ENCODE assay signal across 8 mouse cellular contexts in genomic region chr7:45339410-45340065, GRCm38 (mm10). TPM values are rescaled to one million over a fixed set of nuclear protein-coding genes. Genes with fewer than 3 reads are reported as not detected.
DNase-seq lines count a peak whose midpoint lies in the region; ATAC-seq and TF ChIP-seq lines count a peak whose summit lies in the region.

No protein-coding gene starts in this region.

- intact Hi-C loops in gastrocnemius, adult 2 months (cut with DNase I), result loop anchor here (2.0 kb wide), 2 partner anchors 31 to 39 kb away; no protein-coding TSS in a partner anchor

- H3K4me2 ChIP-seq in limb, embryonic 13.5 days (replicated peaks), result peak overlapping the region; percentile 96
- peak overlapping the region; percentile 86 for H3K4me2 ChIP-seq in midbrain, embryonic 12.5 days (replicated peaks)

- peak; percentile 72 for ATAC-seq in limb, embryonic 13.5 days (ENCODE audit: low FRiP score, low read depth)
- ATAC-seq in midbrain, embryonic 12.5 days (ENCODE audit: low FRiP score, low read depth), result peak; percentile 89

- peak; percentile 27; the same call in 1 of the 2 replicates for TF ChIP-seq CTCF in gastrocnemius, adult 2 months (IDR thresholded peaks at IDR 0.05)

- DNase-seq in gastrocnemius, adult 2 months, result peak; percentile 68
- no peak for DNase-seq in gastrocnemius, adult 18-20 months (ENCODE audit: low spot score)
- peak; percentile 56 for DNase-seq in c-Kit-positive CD71-positive TER-119-negative erythroid progenitor cells, embryonic 14.5 days (ENCODE audit: low read depth)
- DNase-seq in forebrain, embryonic 10.5 days (ENCODE audit: extremely low spot score, low spot score), result peak; percentile 86
- DNase-seq in hindbrain, embryonic 10.5 days (ENCODE audit: low spot score), result peak; percentile 89
- peak; percentile 56 to 82 for DNase-seq in spleen, postnatal 4 days (ENCODE audit: low spot score in 2 of 2)

- WGBS in forebrain, embryonic 10.5 days, result under 1% methylated on average over 38 of the region's 39 CpGs
- WGBS in hindbrain, embryonic 10.5 days, result under 1% methylated on average over 39 of the region's 39 CpGs
- WGBS in limb, embryonic 13.5 days, result under 1% methylated on average over 35 of the region's 39 CpGs
- WGBS in midbrain, embryonic 12.5 days, result under 1% methylated on average over 39 of the region's 39 CpGs

- H3K9ac ChIP-seq in limb, embryonic 13.5 days, result peak overlapping the region; percentile 75
- peak overlapping the region; percentile 68 for H3K9ac ChIP-seq in midbrain, embryonic 12.5 days (replicated peaks)

- H3K9me3 ChIP-seq in forebrain, embryonic 10.5 days, result no peaks in the 10 kb centered on the region
- no peaks in the 10 kb centered on the region for H3K9me3 ChIP-seq in hindbrain, embryonic 10.5 days
- no peaks in the 10 kb centered on the region for H3K9me3 ChIP-seq in limb, embryonic 13.5 days
- H3K9me3 ChIP-seq in midbrain, embryonic 12.5 days, result no peaks in the 10 kb centered on the region

- H3K36me3 ChIP-seq in forebrain, embryonic 10.5 days (replicated peaks), result no peaks in the 10 kb centered on the region
- no peaks in the 10 kb centered on the region for H3K36me3 ChIP-seq in hindbrain, embryonic 10.5 days
- H3K36me3 ChIP-seq in limb, embryonic 13.5 days, result no peaks in the 10 kb centered on the region
- H3K36me3 ChIP-seq in midbrain, embryonic 12.5 days, result no peaks in the 10 kb centered on the region; the same call in 1 of the 2 replicates

- H3K4me1 ChIP-seq in forebrain, embryonic 10.5 days, result peaks cover 60% of the 10 kb centered on the region
- peaks cover 57% of the 10 kb centered on the region for H3K4me1 ChIP-seq in hindbrain, embryonic 10.5 days (replicated peaks)
- H3K4me1 ChIP-seq in limb, embryonic 13.5 days, result peaks cover 47% of the 10 kb centered on the region
- peaks cover 40% of the 10 kb centered on the region for H3K4me1 ChIP-seq in midbrain, embryonic 12.5 days

- H3K27ac ChIP-seq in gastrocnemius, adult 2 months, result peak overlapping the region; percentile 99
- H3K27ac ChIP-seq in forebrain, embryonic 10.5 days, result peak overlapping the region; percentile 90
- peak overlapping the region; percentile 87 for H3K27ac ChIP-seq in hindbrain, embryonic 10.5 days
- peak overlapping the region; percentile 44; the same call in 1 of the 2 replicates for H3K27ac ChIP-seq in limb, embryonic 13.5 days
- H3K27ac ChIP-seq in midbrain, embryonic 12.5 days (replicated peaks), result peak overlapping the region; percentile 56

- H3K27me3 ChIP-seq in forebrain, embryonic 10.5 days (ENCODE audit: poor library complexity, severe bottlenecking), result peaks cover 65% of the 10 kb centered on the region
- peaks cover 43% of the 10 kb centered on the region for H3K27me3 ChIP-seq in hindbrain, embryonic 10.5 days (ENCODE audit: insufficient read depth, poor library complexity, severe bottlenecking)
- peaks cover 4% of the 10 kb centered on the region; the same call in 1 of the 2 replicates for H3K27me3 ChIP-seq in limb, embryonic 13.5 days
- peaks cover 61% of the 10 kb centered on the region for H3K27me3 ChIP-seq in midbrain, embryonic 12.5 days

- peak overlapping the region; percentile 90 for H3K4me3 ChIP-seq in gastrocnemius, adult 2 months
- peak overlapping the region; percentile 69 for H3K4me3 ChIP-seq in forebrain, embryonic 10.5 days
- peak overlapping the region; percentile 63 for H3K4me3 ChIP-seq in hindbrain, embryonic 10.5 days
- peak overlapping the region; percentile 62 for H3K4me3 ChIP-seq in limb, embryonic 13.5 days
- peak overlapping the region; percentile 52 for H3K4me3 ChIP-seq in midbrain, embryonic 12.5 days

RNA-seq across cellular contexts. Expression of gene Hrc, which starts 4.4 kb away (rescaled TPM):
- total RNA-seq in gastrocnemius, adult 2 months (2021), result 1,000 to 10,000 TPM in 1 of 2 experiments, 100 to 1,000 TPM in 1; 818 to 1,018 TPM
- total RNA-seq in gastrocnemius, adult 18-20 months (2021), result 100 to 1,000 TPM; 877 to 904 TPM
- 0.31 and 0.42 TPM in 2 replicates for polyA plus RNA-seq in forebrain, embryonic 10.5 days (2016; fragmentation: Nextera tagmentation; extraction: Ambion mirVana)
- polyA plus RNA-seq in hindbrain, embryonic 10.5 days (2016; fragmentation: Nextera tagmentation; extraction: Ambion mirVana), result 0.36 and 0.42 TPM in 2 replicates
- polyA plus RNA-seq in limb, embryonic 13.5 days (2015; fragmentation: Nextera tagmentation; extraction: Ambion mirVana), result 3.9 and 4.3 TPM in 2 replicates
- polyA plus RNA-seq in midbrain, embryonic 12.5 days (2016; fragmentation: Nextera tagmentation; extraction: Ambion mirVana), result 0.24 TPM in 1 of 2 replicates, not detected in the other

RNA-seq across cellular contexts. Expression of gene Trpm4, which starts 6.0 kb away (rescaled TPM):
- 10 to 100 TPM; 33.9 to 34.7 TPM for total RNA-seq in gastrocnemius, adult 2 months (2021)
- total RNA-seq in gastrocnemius, adult 18-20 months (2021), result 10 to 100 TPM; 25.9 to 31.3 TPM
- polyA plus RNA-seq in forebrain, embryonic 10.5 days (2016; fragmentation: Nextera tagmentation; extraction: Ambion mirVana), result 8.3 and 8.9 TPM in 2 replicates
- 10.5 and 12.5 TPM in 2 replicates for polyA plus RNA-seq in hindbrain, embryonic 10.5 days (2016; fragmentation: Nextera tagmentation; extraction: Ambion mirVana)
- 15.8 and 19.6 TPM in 2 replicates for polyA plus RNA-seq in limb, embryonic 13.5 days (2015; fragmentation: Nextera tagmentation; extraction: Ambion mirVana)
- 7.9 and 8.2 TPM in 2 replicates for polyA plus RNA-seq in midbrain, embryonic 12.5 days (2016; fragmentation: Nextera tagmentation; extraction: Ambion mirVana)

RNA-seq across cellular contexts. Expression of gene Ppfia3, which starts 27.3 kb away (rescaled TPM):
- under 1 TPM; 0.08 to 0.10 TPM for total RNA-seq in gastrocnemius, adult 2 months (2021)
- under 1 TPM; 0.11 to 0.21 TPM for total RNA-seq in gastrocnemius, adult 18-20 months (2021)
- polyA plus RNA-seq in forebrain, embryonic 10.5 days (2016; fragmentation: Nextera tagmentation; extraction: Ambion mirVana), result 6.0 and 8.9 TPM in 2 replicates
- polyA plus RNA-seq in hindbrain, embryonic 10.5 days (2016; fragmentation: Nextera tagmentation; extraction: Ambion mirVana), result 8.4 and 12.9 TPM in 2 replicates
- polyA plus RNA-seq in limb, embryonic 13.5 days (2015; fragmentation: Nextera tagmentation; extraction: Ambion mirVana), result 5.2 and 6.9 TPM in 2 replicates
- polyA plus RNA-seq in midbrain, embryonic 12.5 days (2016; fragmentation: Nextera tagmentation; extraction: Ambion mirVana), result 15.0 and 15.4 TPM in 2 replicates

RNA-seq across cellular contexts. Expression of gene Lin7b, which starts 30.8 kb away (rescaled TPM):
- not detected for total RNA-seq in gastrocnemius, adult 2 months (2021)
- not detected for total RNA-seq in gastrocnemius, adult 18-20 months (2021)
- polyA plus RNA-seq in forebrain, embryonic 10.5 days (2016; fragmentation: Nextera tagmentation; extraction: Ambion mirVana), result 0.47 and 0.81 TPM in 2 replicates
- 0.89 and 1.5 TPM in 2 replicates for polyA plus RNA-seq in hindbrain, embryonic 10.5 days (2016; fragmentation: Nextera tagmentation; extraction: Ambion mirVana)
- 1.4 and 2.5 TPM in 2 replicates for polyA plus RNA-seq in limb, embryonic 13.5 days (2015; fragmentation: Nextera tagmentation; extraction: Ambion mirVana)
- polyA plus RNA-seq in midbrain, embryonic 12.5 days (2016; fragmentation: Nextera tagmentation; extraction: Ambion mirVana), result 2.6 and 2.9 TPM in 2 replicates

RNA-seq across cellular contexts. Expression of gene Snrnp70, which starts 56.0 kb away (rescaled TPM):
- 10 to 100 TPM; 87.9 to 90.7 TPM for total RNA-seq in gastrocnemius, adult 2 months (2021)
- total RNA-seq in gastrocnemius, adult 18-20 months (2021), result 10 to 100 TPM; 60.3 to 65.4 TPM
- 295 TPM in 2 replicates for polyA plus RNA-seq in forebrain, embryonic 10.5 days (2016; fragmentation: Nextera tagmentation; extraction: Ambion mirVana)
- polyA plus RNA-seq in hindbrain, embryonic 10.5 days (2016; fragmentation: Nextera tagmentation; extraction: Ambion mirVana), result 223 and 271 TPM in 2 replicates
- 262 and 283 TPM in 2 replicates for polyA plus RNA-seq in limb, embryonic 13.5 days (2015; fragmentation: Nextera tagmentation; extraction: Ambion mirVana)
- 294 and 300 TPM in 2 replicates for polyA plus RNA-seq in midbrain, embryonic 12.5 days (2016; fragmentation: Nextera tagmentation; extraction: Ambion mirVana)

Comparison
In these comparisons a context has a peak if more than half of its experiments do, and no peak if none do; other contexts are left out.
1. H3K27ac ChIP-seq: peak in every context shown above with its lines; median percentile 99 in gastrocnemius, adult 2 months; 90 in forebrain, embryonic 10.5 days; 87 in hindbrain, embryonic 10.5 days; 56 in midbrain, embryonic 12.5 days; 44 in limb, embryonic 13.5 days.